Mouse (Mus musculus) adrenal gland (tissue): Measurements from ENCODE around the gene Jakmip3.

Source experiments
- intact Hi-C: fragments of 180-260 bp; cut with DNase I; formaldehyde crosslinking; loops from one replicate; pipeline ENCODE4 v1.15.1; 2025
- long read RNA-seq, 2 experiments: library from polyadenylated mRNA; unstranded; transcript quantifications; one replicate each; pipeline ENCODE4 v2.0.0; 2020; ENCODE audit warnings: borderline replicate concordance in 1 of 2; ENCODE audit not compliant: insufficient replicate concordance in 1 of 2

Gene Jakmip3
- long read RNA-seq, experiment 1: 0 reads
- long read RNA-seq, experiment 2, partial matches to known transcripts: 1 of 6 reads
- long read RNA-seq, experiment 2, other reads (novel, unspliced or antisense): 5 of 6 reads

- intact Hi-C loops: no loop called here
Measured at GRCm38 (mm10) chr7:138940612-138941461, at the start of gene Jakmip3. Gene Jakmip3 (plus strand): TSS chr7:138940730.

GRCm38 (mm10) chr7:138898122-138898521 is 42.4 kb upstream of the Jakmip3 start:
- intact Hi-C loops: loop anchor here (5.0 kb wide), 1 partner anchor 36 kb away; no protein-coding TSS in a partner anchor

DNA sequence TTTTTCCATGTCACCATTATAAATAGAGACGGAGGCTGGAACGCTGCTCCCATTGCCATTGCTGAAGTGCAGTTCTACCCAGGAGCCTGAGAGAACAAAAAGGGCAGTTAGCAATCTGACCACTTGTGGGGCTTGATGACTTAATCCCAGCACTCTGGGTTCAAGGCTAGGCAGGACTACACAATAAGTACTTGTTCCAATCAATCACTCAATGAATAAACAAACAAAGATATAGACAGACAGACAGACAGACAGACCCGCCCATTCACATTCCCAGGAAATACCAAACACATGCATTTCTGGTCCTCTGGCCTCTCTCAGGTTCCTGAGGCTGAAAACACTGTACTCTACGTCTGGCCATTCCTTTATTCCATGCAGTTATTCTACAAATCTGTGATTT is 41.8 kb upstream of the Jakmip3 start:
- intact Hi-C loops: loop anchor here (5.0 kb wide), 1 partner anchor 36 kb away; no protein-coding TSS in a partner anchor

DNA sequence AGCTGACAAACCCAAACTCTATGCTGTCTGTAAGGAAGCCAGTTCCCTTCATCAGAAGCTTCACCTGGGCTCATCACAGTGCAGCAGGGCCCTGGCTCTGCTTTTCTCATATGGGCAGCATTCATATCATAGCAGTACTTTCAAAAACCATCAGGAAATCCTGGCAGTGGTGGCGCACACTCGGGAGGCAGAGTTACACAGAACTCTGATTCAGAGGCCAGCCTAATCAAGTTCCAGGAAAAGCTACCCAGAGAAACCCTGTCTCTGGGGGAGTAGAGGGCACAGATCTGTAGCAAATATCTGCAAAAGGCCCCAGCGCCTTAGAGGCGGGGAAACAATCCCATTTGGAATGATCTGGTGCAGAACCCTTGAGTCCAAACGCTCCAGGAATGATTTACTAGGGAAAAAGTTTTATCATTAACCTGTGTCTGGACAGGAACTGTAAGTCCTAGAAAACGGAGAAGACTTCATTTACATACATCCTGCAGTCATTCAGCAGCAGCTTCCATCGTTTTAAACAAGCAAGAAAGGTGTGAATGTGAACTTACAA is 36.6 kb upstream of the Jakmip3 start:
- intact Hi-C loops: no loop called here

DNA sequence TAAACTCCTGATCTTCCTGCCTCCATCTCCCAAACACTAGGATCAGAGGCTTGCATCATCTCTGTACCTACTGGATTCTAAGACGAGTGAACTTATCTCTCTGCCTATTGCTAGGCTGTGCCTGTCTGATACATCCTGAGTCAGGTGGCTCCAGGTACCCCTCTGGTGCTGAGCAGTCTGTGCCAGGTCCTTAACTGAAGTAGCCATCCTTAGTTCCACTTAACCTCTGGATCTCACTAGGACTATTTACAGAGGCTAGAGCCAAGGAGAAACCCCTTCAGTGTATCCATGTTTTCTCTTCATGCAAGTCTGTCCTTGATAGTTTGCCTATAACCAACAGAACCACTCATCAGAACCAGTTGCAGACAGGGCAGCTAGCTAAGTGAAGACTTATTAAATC is 34.1 kb upstream of the Jakmip3 start:
- intact Hi-C loops: no loop called here

- intact Hi-C loops: no loop called here
Measured at GRCm38 (mm10) chr7:138907043-138907442, 33.5 kb upstream of the Jakmip3 start.

GRCm38 (mm10) chr7:138907976-138908375 is 32.6 kb upstream of the Jakmip3 start:
- intact Hi-C loops: no loop called here

DNA sequence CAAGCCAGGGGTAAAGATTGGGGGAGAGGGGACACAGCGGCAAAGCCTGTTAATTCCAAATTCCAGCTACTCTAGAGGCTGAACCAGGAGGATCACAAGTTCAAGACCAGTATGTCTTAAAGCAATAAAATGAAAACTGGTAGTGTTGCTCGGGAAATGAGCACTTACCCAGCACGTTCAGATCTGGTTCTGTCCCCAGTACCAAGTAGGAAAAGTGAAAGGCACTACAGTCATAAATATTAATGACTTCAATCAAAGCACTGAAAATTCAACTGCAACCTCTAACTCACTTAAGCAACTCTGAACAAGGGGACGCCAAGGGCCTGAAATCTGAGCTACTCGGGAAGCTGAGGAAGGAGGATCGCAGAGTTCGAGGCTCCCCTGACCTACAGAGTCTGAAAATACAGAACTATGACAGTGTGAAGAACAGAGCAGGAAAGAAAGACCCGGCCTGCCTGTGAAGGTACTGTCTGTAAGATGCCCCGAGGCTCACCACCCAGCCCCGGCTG is 31.7 kb upstream of the Jakmip3 start:
- intact Hi-C loops: no loop called here

DNA sequence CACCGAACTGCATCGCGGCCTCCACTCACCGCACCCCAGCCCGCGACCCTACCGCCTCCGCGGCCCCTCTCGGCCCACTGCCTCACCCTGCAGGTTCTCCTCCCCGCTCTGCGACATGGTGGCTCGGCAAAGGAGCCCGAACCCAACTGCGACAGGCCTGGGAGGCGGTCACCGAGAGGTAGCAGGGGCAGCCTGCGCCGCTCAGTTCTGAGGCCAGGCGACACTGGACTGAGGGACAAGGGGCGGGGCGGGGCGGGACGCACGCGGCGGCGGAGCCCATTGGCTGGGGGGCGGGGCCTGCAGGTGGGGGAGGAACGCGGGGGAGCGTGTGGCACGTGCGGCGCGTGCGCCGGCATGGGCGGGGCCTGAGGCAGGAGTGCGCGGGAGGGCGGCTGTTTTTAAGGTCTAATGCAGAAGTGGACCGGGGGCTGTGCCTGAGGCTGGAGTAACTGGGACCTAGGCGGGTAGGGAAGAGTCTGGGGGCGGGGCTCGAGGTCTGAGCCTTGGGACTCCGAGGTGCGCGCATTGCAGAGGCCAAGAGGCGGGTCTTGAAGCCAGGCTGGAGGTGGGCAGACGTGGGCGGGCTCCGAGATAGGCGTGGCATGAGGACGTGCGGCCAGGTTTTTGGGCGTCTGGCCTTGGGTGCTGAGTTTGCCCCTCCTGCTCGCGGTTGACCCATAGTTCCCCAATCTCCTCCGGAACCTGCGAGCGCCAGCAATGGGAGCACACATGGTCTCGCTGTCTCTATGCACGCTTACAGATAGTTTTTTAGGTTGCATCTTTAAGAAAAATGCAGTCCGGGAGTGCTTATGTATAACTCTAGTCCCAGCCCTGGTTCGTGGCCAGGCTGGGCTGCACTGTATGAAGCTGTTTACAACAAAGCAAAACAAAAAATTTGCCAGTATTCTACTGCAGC is 31.0 kb upstream of the Jakmip3 start, which contains the start of gene Bnip3:
Gene Bnip3, minus strand, starts transcription at position 243 of the 916 bp plus-strand sequence.
- intact Hi-C loops: no loop called here

- intact Hi-C loops: no loop called here
Measured at GRCm38 (mm10) chr7:138910193-138910562, 30.4 kb upstream of the Jakmip3 start.

- intact Hi-C loops: no loop called here
Measured at GRCm38 (mm10) chr7:138913616-138914015, 26.9 kb upstream of the Jakmip3 start.

- intact Hi-C loops: no loop called here
Measured at GRCm38 (mm10) chr7:138919156-138919944, 21.2 kb upstream of the Jakmip3 start.

DNA sequence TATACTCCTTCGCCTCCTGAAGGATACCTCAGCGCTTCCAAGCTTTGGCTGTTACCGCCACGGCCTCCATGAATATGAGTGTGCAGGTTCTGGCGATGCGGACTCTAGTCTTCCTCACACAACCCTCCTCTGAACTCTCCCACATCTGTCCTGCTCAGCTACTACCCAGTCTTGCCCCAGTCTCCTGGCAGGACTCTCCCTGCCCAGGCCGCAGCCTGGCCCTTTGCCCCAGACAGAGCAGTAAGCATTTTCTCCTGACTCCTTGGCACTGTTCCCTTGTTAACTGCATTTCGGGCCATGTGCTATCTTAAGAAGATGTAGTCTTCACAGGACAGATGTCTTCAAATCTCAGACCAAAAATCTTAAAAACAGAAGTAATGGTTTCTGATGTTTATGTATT is 18.9 kb upstream of the Jakmip3 start:
- intact Hi-C loops: no loop called here

GRCm38 (mm10) chr7:138923756-138924425 is 16.6 kb upstream of the Jakmip3 start:
- intact Hi-C loops: loop anchor here (2.0 kb wide), 1 partner anchor 83 kb away; no protein-coding TSS in a partner anchor

DNA sequence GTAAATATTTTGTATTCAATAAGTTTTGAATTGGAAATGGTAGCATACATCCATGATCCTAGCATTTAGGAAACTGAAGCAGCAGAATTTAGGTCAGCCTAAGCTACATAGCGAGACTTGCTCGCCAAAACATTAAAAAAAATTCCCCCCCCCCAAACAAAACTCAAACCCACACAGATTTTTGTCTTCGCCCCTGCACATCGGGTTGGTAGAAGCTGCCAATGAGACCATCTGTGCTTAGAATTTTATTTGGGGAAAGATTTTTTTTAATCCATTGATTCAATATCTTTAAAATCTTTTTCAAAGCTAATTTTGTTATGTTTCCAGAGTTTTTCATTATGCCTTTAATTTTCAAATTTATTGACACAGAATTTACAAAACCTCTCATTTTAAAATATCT is 12.1 kb upstream of the Jakmip3 start:
- intact Hi-C loops: no loop called here

DNA sequence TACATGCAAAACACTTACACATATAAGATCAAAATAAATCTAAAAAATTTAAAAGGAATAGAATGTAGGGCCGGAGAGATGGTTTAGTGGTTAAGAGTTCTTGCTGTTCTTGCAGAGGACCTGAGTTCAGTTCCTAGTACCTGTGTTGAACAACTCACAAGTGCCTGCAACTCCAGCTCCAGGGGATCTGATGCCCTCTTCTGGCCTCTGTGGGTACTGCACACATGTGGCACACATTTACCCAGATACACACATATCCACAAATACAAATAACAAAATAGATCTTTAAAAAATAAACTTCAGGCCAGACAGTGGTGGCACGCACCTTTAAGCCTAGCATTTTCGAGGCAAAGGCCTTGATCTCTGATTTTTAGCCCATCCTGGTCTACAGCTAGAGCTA is 6.0 kb upstream of the Jakmip3 start:
- intact Hi-C loops: no loop called here

DNA sequence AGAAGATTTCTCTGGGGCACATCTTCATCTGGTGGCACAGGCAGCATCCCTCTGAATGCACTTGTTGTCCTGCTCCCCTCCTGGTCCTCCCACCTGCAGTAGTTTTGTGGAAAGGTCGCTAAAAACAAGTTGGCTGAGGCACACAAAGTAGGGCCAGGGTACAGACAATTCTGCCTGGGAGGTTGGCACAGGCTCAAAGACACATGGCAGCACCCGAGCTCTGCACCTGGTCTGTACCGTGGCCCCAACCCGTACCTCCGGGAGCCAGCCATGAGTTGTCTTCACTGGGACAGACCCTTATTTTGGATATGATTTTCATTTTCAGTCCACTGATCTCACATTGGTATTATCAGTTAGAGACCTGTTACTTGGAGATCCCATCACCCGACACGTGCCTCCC is 1.5 kb upstream of the Jakmip3 start:
- intact Hi-C loops: no loop called here

DNA sequence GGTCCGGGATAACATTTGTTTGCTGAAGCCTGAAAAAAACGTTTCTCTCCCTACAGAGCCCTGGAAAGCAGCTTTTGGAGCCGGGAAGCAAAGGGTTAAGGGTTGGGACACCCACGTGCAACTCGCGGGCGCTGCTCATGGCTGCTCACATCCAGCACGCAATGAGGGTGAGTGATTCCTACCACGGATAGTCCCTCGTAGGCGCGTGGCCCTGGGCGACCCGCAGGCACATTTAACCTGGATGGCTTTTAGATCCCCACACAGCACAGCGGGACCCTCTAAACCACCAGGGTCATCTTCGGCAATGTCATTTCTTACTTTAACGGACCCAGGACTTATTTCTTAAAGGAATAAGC is 296 bp upstream of the Jakmip3 start:
- intact Hi-C loops: no loop called here

DNA sequence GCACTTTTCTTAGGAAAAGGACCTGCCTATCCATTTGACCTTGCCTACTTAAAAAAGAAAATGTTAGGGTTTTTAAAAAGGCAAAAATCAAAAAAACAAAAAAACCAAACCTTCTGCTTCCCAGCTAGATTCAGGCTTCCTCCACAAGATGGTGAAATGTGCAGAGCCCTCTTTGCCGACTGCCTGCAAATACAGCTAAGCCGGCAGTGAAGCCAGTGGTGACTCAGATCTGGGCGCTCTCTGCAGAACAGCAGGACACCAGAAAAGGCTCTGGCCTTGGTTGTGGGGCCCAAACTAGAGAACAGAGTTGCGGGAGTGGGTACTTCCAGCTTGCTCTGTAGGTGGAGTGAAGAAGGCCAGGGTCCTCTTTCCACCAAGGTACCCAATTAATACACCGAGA is 1.0 kb downstream of the Jakmip3 start:
- intact Hi-C loops: no loop called here

DNA sequence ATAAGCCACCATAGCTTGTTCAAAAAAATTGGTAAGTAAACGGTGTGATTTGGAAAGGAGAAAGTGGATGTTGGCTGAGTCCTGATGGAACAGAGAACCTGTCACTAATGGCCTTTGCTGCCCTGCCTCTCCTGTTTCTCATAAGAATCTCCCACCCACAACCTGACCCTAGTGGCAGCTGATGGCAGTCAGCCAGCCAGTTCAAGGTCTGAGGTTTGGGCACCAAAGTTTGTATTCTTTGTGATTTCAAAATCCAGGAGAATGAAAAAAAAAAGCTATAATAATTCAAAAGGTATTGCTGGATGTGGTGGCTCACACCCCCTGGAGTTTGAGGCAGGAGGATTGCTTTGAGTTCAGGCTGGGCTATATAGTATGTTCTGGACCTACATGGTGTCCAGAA is 1.8 kb downstream of the Jakmip3 start:
- intact Hi-C loops: no loop called here
